Mouse (Mus musculus) gastrocnemius, adult 18-20 months (tissue): ENCODE measurements around the gene Trmt61a. TPM values are rescaled to one million over a fixed set of nuclear protein-coding genes. Genes with fewer than 3 reads are reported as not detected.

Experiments used
- DNase-seq: peaks from one replicate; pipeline ENCODE4 v3.0.0; 2021; ENCODE audit warnings: low spot score
- total RNA-seq, 2 experiments: library from RNA; stranded (reverse); gene quantifications; 2 replicates each; pipeline ENCODE4 v1.2.3; 2021

Gene Trmt61a
- total RNA-seq, 2 experiments from 2014 or later = 2.4 to 3.9 TPM

DNA sequence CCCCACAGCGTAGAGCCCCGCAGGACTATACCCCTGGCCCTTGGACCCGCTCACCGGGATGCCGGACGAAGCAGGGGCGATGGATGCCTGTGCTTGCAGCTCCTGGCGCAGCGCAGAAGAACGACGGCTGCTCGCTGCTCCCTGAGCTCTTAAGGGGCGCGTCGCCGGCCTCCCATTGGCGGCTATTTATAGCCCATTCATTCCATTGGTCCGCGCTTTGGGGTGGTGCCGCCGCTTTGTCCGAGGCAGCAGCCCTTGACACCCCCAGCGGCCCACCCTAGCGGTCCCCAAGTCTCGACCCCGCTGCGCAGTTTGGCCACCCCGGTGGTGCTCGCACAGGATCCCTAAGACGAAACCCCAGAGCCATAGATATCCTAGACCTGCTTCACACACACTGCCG is 5.7 kb upstream of the Trmt61a start, which contains the start of gene Ckb:
Gene Ckb, minus strand, starts transcription at position 163 of the 400 bp plus-strand sequence.
- peak; percentile 68 for DNase-seq

DNA sequence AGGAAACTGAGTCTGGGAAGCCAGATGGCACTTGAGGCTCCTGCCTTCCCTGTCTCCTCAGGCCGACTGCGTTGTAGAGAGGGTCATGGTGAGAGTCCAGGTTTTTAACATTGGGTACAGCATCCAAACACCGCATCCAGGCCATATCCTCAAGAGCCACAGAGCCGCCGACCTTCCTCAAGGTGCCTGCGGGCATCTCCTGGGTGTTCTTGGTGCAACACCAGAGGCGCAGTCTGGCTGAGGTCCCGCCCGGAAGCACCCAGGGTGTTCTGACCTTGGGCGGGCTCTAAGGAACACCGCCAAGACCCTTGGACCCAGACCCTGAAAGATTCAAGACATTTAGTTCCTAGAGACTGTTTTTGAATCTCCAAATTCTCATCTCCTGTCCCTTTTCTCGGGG is 5.3 kb upstream of the Trmt61a start:
- DNase-seq = no peak

DNA sequence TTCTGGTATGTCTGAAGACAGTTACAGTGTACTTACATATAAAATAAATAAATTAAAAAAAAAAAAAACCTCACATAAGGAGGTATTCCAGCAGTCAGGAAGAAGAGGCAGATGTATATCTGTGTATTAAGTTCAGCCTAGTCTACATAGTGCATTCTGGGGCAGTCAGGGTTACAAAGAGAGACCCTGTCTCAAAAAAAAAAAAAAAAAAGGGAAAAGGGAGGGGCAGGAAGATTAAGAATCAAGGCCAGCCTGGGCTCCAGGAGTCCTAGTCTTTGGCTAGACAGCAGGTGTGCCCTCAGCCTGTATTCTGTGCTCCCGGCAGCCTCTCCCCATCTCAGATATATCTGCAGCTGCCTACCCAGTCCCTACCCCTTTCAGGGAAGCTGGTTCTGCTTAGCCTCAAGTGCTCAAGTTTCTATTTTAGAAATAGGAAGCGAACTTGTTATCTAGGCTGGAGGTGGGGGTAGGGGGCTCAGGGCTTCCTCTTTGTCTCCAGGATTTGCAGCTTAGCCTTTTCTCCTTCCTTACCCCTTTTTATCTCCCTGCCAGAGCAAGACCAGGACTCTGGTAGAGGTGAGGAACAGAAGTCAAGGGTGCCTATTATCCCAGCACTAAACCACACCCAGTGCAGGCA is 2.9 kb upstream of the Trmt61a start:
- DNase-seq = no peak

DNA sequence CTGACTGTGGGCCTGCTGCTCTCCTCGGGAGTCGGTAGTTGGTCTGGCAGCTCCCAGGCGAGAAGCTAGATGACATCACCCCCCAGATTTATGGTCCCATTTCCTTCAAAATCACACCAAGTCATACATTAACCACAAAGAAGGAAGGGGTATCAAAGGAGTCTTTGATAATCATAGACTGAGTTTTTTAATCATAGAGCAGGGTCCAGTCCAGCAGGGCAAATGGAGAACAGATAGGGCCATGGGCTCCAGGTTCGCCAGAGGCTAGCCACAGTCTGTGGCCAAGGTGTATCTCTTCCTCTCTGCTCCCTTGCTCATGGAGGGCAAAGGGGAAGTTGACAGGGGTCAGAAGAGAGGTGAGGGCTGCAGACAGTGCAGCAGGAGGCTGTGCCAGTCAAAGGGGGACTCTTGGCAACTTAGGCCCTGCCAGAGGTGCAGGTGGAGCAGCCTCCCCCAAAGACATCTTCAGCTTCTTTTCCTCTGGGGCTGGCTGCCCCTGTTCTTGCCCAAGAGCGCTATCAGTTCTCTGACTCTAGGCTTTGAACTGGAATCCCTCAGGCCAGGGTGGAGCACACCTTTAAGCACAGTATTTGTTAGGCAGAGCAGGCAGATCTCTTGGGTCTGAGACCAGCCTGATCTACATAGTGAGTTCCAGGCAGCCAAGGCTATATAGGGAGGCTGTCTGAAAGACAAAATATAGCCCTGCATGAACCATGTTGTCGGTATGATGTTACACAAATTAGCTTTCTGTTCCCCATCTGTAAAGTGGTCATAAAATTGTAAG is 1.9 kb upstream of the Trmt61a start:
- no peak for DNase-seq

- DNase-seq = no peak
Observed at GRCm38 (mm10) chr12:111677421-111677820, 484 bp upstream of the Trmt61a start.

DNA sequence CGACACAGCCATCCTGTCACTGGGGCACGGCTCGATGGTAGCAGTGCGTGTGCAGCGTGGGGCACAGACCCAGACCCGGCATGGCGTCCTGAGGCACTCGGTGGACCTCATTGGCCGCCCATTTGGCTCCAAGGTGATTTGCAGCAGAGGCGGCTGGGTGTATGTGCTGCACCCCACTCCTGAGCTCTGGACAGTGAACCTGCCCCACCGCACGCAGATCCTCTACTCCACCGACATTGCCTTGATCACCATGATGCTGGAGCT is 697 bp downstream of the Trmt61a start:
- DNase-seq = no peak

DNA sequence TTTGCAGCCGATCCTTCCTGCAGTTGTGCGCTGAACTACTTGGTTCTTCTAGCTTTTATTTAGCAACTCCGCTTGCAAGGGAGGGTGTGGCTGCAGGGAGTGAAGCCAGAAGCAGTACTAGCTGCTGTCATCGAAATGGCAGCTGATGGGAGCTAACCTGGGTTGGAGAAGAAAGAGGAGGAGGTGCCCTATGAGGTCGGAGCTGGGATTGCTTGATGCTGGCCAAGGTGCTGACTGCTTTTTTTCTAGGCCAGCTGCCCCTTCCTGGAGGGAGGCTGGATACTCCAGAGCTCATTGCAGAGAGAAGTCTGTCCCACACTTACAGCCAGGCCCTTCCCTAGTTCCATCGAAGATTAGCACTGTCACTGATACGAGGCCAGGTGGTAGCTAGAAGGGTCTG is 1.1 kb downstream of the Trmt61a start:
- DNase-seq = no peak

DNA sequence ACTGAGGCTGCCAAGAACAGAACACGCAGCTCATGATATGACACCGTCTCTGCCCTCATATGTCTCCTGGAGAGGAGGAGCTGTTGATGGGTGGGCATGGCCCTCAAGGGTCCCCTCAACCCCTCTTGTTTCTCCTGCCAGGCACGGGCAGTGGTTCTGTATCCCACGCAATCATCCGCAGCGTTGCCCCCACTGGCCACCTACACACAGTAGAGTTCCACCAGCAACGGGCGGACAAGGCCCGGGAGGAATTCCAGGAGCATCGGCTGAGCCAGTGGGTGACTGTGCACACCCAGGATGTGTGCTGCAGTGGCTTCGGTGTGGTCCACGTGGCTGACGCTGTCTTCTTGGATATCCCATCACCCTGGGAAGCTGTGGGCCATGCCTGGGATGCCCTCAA is 2.8 kb downstream of the Trmt61a start:
- DNase-seq = no peak

GRCm38 (mm10) chr12:111681305-111681704 is 3.4 kb downstream of the Trmt61a start:
- DNase-seq = no peak

DNA sequence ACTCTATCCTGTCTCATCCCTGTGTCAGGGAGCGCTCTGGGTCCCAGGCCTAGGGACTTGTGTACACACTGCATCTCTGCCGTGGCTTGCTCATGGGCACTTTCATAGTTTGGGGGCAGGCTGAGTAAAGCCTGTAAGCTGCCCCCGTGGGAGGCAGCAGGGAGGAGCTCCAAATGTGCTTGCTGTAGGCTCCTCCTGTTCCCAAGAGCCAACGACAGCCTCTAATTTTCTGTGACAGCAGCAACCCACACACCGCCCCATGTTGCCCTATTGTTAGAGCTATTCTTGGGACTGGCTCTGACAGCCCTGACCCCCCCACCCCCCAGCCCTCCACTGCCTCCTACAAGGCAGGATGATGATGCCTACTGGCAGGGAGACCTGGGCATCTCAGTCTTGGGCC is 4.1 kb downstream of the Trmt61a start:
- no peak for DNase-seq

DNA sequence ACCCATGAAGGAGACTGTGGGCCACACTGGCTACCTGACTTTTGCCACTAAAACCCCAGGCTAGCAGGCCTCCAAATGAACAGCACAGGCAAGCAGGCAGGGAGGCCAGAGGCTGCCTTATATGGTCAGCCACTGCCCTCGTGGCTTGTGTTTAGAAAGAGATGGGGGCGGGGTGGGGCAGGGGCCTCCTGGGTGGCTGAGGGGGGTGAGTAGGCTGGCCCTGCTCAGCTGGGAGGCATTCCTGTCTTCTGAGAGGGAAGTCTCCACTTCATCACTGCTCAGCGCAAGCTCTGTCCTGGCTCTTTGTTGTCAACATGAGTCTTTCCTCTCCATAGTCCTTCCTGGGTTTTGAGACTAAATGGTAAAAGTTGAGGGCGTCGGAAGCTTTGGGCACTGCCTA is 4.9 kb downstream of the Trmt61a start:
- no peak for DNase-seq

GRCm38 (mm10) chr12:111686390-111686789 is 8.5 kb downstream of the Trmt61a start:
- no peak for DNase-seq

GRCm38 (mm10) chr12:111687350-111688068 is 9.6 kb downstream of the Trmt61a start:
- DNase-seq = peak; percentile 78

DNA sequence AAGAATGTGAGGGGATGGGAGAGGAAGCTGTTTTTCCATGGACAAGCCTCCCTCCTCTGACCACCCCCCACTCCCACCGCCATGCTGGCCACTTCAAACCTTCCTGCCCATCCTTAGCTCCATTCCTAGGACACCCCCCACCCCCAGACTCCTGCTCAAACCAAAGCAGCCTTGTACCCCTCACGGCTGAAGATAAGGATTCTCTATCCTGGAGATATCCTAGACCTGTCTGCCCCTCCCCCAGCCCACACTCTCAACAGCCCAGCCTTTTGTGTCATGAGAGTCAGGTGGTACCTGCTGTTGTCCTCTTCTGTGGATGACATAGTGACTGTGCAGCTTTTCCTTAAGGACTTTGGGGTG is 10.1 kb downstream of the Trmt61a start:
- no peak for DNase-seq

GRCm38 (mm10) chr12:111689426-111689825 is 11.5 kb downstream of the Trmt61a start:
- no peak for DNase-seq

DNA sequence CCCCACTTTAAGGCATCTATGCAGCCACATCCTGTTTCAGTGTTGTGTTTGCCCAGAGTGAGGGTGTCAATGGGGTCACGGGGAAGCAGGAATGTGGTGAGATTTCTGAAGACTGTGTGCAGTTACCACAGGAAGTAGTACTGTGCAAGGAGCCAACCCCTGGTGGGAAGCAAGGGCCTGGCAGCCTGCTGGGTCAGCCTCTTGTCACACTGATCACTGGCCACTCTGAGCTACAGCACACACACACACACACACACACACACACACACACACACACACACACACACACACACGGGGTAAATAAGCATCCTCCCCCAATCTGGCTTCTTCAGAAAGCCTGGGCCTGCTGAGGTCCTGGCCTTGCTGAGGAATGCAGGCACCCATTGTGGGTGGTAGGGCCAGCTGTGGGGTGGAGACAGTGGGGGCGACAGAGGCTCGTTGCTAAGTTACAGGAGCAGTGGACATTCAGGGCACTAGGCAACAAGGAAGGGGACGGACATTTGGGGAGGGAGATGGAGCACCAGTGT is 13.5 kb downstream of the Trmt61a start:
- no peak for DNase-seq

DNA sequence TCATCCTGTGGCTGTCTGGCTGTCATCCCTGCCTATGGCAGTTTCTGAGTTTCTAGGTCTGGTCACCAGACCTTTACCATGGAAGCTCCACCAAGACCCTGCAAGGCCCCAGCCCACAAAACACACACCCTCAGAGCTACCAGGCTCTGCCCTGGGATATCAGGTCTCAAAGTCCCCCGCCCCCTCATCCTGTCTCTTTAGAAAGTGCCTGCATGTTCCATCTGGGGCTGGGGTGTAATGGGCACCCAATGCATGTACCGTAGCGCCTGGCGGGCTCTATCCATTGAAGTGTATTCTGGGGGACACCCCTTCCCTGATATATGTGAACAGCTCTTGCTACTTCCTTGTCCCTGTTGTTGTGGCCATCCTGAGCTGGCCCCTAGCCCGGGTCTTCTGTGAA is 15.0 kb downstream of the Trmt61a start:
- DNase-seq = no peak

DNA sequence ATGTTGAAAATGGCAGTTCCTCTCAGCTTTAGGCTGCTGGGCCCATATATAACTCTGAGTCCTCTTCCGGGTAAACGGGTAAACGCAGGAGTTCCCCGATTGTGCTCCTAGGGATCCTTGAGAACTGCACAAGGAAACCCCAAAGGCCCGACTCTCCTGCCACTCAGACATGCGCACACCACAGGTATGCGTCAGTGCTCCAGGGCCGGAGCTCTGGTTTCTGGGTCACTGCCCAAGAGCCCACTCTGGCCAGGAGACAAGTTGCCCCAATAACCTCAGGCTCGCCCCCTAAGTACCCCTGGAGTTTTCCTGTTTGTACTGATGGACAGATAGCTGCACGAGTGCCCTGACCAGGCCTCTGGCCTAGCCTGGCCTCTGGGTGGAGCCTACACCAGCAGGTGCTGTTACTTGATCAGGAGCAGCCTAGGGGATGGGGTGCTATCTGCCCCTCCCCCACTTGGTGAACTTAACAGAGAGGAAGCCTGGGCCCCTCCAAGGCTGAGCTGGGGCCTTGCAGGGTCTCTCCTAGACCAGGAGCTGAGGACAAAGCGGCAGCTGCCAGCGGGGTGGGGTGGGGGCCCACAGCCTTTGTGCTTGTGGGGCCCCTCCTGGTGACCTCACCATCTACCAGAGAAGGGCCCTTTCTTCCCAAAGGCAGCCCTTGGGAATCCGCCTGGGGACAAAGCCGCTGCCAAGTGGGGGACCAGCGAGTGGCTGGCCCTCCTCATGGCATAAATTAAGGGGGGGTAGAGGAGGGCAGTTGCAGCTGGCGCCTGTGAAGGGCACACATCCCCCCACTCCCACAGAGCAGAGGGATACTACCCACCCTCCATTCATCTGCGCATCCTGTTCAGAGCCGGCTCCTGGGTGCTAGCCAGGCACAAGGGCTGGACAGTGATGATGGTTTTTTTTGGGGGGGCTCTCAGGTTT is 15.7 kb downstream of the Trmt61a start:
- no peak for DNase-seq

DNA sequence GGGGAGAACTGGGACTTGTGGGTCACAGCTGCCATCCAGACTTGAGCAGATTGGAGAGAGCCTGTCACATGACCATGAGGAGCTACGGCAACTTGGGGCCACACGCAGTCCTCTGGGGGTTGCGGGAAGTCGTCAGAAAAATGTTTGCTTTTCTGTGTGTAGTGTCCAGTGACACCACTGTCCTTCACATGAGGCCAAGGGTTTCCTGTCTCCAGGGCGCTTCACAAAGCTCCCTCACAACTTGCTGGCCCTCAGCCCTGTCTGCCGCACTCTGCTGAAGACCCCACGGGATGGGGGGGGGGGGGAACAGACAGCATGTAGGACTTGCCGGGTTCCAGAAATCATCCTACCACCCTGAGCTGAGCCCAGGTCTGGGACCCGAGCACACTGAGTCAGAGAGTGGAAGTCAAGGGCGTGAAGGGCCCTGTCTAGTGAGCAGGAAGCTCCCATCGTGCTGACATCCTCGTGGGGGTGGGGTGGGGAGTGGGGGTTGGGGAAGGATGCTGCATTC is 16.4 kb downstream of the Trmt61a start:
- no peak for DNase-seq

- no peak for DNase-seq
Observed at GRCm38 (mm10) chr12:111694880-111695804, 17.2 kb downstream of the Trmt61a start.
